Mouse (Mus musculus) E14TG2a.4 (cell line): ENCODE data around the gene 1700003H04Rik.

ENCODE experiments used
- CTCF ChIP-seq: conservative IDR thresholded peaks from 2 replicates; pipeline ENCODE4 v1.5.1; 2014; ENCODE audit warnings: low read length
- NANOG ChIP-seq: IDR thresholded peaks from 2 replicates; pipeline ENCODE4 v1.6.1; 2014; ENCODE audit warnings: borderline replicate concordance, low read length, mixed read lengths

DNA sequence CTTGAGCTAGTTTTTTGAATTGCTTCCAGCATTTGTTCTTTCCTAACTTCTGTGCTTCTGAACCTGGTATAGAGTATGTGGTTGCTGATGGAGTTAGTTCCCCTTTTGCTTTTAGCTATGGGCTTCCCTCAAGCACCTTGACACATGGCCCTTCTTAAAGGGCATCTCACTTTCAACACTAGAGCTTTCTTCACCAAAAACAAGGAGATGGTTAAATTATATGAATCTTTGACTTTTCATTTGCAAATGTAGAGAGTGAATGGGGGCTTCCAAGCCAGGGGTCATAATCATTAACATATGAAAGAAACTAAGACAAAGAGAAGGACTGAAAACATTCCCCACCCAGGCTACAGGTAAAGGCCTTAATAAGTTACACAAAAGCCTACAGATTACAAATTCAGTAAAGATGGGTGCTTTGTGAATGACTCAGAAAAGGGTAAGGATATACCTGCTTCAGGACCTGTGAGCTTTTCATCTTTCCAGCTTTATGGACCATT is 25.2 kb upstream of the 1700003H04Rik start:
- no peak for TF ChIP-seq CTCF
- peak; percentile 61; the same call in 1 of the 2 replicates for TF ChIP-seq NANOG
